Mouse (Mus musculus) embryonic fibroblast, embryonic 13.5 days (primary cell): ENCODE results near the gene Mcrip2.

ENCODE experiments used
- CTCF ChIP-seq: IDR thresholded peaks from 2 replicates; pipeline ENCODE4 v1.5.1; 2011; ENCODE audit warnings: mild to moderate bottlenecking, control low read depth, low read length, moderate library complexity, borderline replicate concordance; ENCODE audit not compliant: insufficient read depth
- POLR2A ChIP-seq: IDR thresholded peaks from 2 replicates; pipeline ENCODE4 v1.6.1; 2011; ENCODE audit warnings: low read depth, mild to moderate bottlenecking, control low read depth, low read length, moderate library complexity

GRCm38 (mm10) chr17:25841117-25841880, 27.3 kb downstream of the Mcrip2 start, which contains the start of gene Gm20683:
- TF ChIP-seq POLR2A, result no peak
- no peak for TF ChIP-seq CTCF
